ENCODE assay signal across 9 mouse cellular contexts in the genomic region with DNA sequence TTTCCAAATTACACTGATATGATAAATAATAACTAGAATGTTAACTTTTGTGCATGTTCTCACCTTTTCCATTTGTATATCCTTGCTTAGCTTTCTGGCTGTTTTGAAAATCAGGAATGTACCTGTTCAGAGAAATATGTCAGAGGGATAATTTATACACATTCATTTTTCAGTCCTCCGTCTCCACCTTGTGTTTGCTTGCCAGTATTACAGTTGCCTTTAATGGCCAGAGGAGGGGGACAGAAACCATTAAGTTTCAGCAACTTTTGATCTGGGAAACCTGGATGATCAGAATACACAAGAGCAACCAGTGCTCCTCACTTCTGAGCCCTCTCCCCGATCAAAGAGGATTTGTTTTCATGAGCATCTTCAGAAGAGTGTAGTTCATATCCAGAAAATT. TPM values are rescaled to one million over a fixed set of nuclear protein-coding genes. Genes with fewer than 3 reads are reported as not detected.
A peak's percentile ranks its signal among the peaks of the same experiment; 100 is the strongest.
DNase-seq lines count a peak whose midpoint lies in the region; TF ChIP-seq lines count a peak whose summit lies in the region.
"Had no signal": no experiment of that assay in that cellular context is flagged by ENCODE, and none has a peak within 500 bp of the region (broad histone marks: within the 10 kb centered on the region; RNA-seq: fewer than 3 reads in every experiment).

No protein-coding gene starts in this region.

- DNase-seq in gastrocnemius, adult 2 months, result no peak
- DNase-seq in gastrocnemius, adult 8-10 months (ENCODE audit: low spot score in 2 of 2), result no peak
- DNase-seq in right cerebral cortex, adult 18-20 months, result peak; percentile 4
- no peak for DNase-seq in right cerebral cortex, postnatal 36 days (ENCODE audit: low spot score in 2 of 2)
- DNase-seq in induced T-regulatory cell, adult 2 months (ENCODE audit: low read depth), result peak; percentile 47
- peak; percentile 3 for DNase-seq in thymus, postnatal 25 days
- DNase-seq in gastrocnemius, postnatal 14 days, result no peak
- no peak for DNase-seq in urinary bladder, postnatal 25 days (ENCODE audit: low spot score)

- peak; percentile 12; the same call in 1 of the 2 replicates for TF ChIP-seq CTCF in gastrocnemius, adult 2 months (IDR thresholded peaks at IDR 0.05)

- intact Hi-C loops in gastrocnemius, adult 2 months (cut with DNase I), result no loop called here
- intact Hi-C loops in gastrocnemius, postnatal 14 days (cut with DNase I; ENCODE audit: low total_unique reads), result no loop called here

- H3K27ac ChIP-seq in gastrocnemius, adult 2 months, result no peak overlapping the region

- no peak overlapping the region for H3K4me3 ChIP-seq in gastrocnemius, adult 2 months

RNA-seq across cellular contexts. Expression of a gene that starts 46.7 kb away (rescaled TPM):
- total RNA-seq in gastrocnemius, adult 2 months (2021), result not detected
- not detected for total RNA-seq in gastrocnemius, adult 8-10 months (2022)
- total RNA-seq in gastrocnemius, postnatal 14 days (2021), result not detected
- total RNA-seq: layer of hippocampus, postnatal 25 days had no signal

RNA-seq across cellular contexts. Expression of a gene that starts 54.0 kb away (rescaled TPM):
- total RNA-seq in gastrocnemius, adult 2 months (2021), result not detected
- not detected for total RNA-seq in gastrocnemius, adult 8-10 months (2022)
- not detected for total RNA-seq in gastrocnemius, postnatal 14 days (2021)
- total RNA-seq: layer of hippocampus, postnatal 25 days had no signal

Comparison
In these comparisons a context has a peak if more than half of its experiments do, and no peak if none do; other contexts are left out.
1. DNase-seq: peak in right cerebral cortex, adult 18-20 months (single experiment), induced T-regulatory cell, adult 2 months (single experiment) and thymus, postnatal 25 days (single experiment); none in gastrocnemius, adult 2 months (single experiment), gastrocnemius, adult 8-10 months (0 of 2), right cerebral cortex, postnatal 36 days (0 of 2), gastrocnemius, postnatal 14 days (single experiment) and urinary bladder, postnatal 25 days (single experiment).